Mouse (Mus musculus): ENCODE measurements around the gene Ppp2r5c. TPM values are rescaled to one million over a fixed set of nuclear protein-coding genes. Genes with fewer than 3 reads are reported as not detected.

Ppp2r5c gene
- polyA plus RNA-seq, 1 experiment from 2014 or later = 139 TPM

GRCm38 (mm10) chr12:110488031-110488430 lies 41.1 kb downstream of the Ppp2r5c start:
- Histone ChIP-seq H3K4me3 (ENCODE audit: inconsistent target) (no peak overlapping the region), H3K79me2 (ENCODE audit: inconsistent target) (peaks cover 90% of the 10 kb centered on the region), H3K36me3 (ENCODE audit: inconsistent target) (peaks cover 7% of the 10 kb centered on the region; the same call in 1 of the 2 replicates), H3K27ac (no peak overlapping the region)
- WGBS (ENCODE audit: missing documents) = 87% methylated on average over 9 of the region's 9 CpGs

GRCm38 (mm10) chr12:110489946-110490701 lies 43.2 kb downstream of the Ppp2r5c start:
- 92% methylated on average over 11 of the region's 12 CpGs for WGBS (ENCODE audit: missing documents)
- Histone ChIP-seq H3K79me2 (ENCODE audit: inconsistent target) (peaks cover 95% of the 10 kb centered on the region), H3K4me3 (ENCODE audit: inconsistent target) (no peak overlapping the region), H3K36me3 (ENCODE audit: inconsistent target) (peaks cover 7% of the 10 kb centered on the region; the same call in 1 of the 2 replicates), H3K27ac (no peak overlapping the region)

DNA sequence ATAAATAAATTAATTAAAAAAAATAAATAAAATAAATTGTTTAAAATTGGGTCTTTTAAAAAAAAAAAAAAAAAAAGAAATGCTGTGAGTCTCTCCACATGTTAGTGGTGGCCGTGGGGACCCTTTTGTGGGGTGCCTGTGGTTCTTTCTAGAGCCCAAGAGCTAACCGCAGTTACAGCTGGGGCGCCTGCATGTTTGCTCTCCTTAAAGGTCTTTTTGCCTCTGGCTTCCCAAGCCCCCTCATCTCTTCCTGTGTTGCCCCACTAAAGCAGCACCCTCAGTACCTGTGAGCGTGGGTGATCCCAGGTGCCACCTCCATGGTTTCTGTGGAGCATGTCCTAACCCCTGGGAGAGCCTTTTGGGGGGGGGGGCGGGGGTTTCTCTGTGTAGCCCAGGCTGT lies 45.5 kb downstream of the Ppp2r5c start:
- peaks cover 100% of the 10 kb centered on the region for H3K79me2 ChIP-seq (ENCODE audit: inconsistent target)
- 85% methylated on average over 5 of the region's 5 CpGs for WGBS (ENCODE audit: missing documents)
- no peak overlapping the region for H3K27ac ChIP-seq
- H3K36me3 ChIP-seq (ENCODE audit: inconsistent target) = peaks cover 7% of the 10 kb centered on the region; the same call in 1 of the 2 replicates
- no peak overlapping the region for H3K4me3 ChIP-seq (ENCODE audit: inconsistent target)

GRCm38 (mm10) chr12:110493597-110494369 lies 46.9 kb downstream of the Ppp2r5c start:
- 92% methylated on average over 13 of the region's 13 CpGs for WGBS (ENCODE audit: missing documents)
- Histone ChIP-seq H3K79me2 (ENCODE audit: inconsistent target) (peaks cover 100% of the 10 kb centered on the region), H3K36me3 (ENCODE audit: inconsistent target) (peaks cover 7% of the 10 kb centered on the region; the same call in 1 of the 2 replicates), H3K27ac (no peak overlapping the region), H3K4me3 (ENCODE audit: inconsistent target) (no peak overlapping the region)

GRCm38 (mm10) chr12:110494846-110495245 lies 47.9 kb downstream of the Ppp2r5c start:
- 30% methylated on average over 2 of the region's 2 CpGs for WGBS (ENCODE audit: missing documents)
- peaks cover 100% of the 10 kb centered on the region for H3K79me2 ChIP-seq (ENCODE audit: inconsistent target)
- H3K36me3 ChIP-seq (ENCODE audit: inconsistent target) = peaks cover 3% of the 10 kb centered on the region; the same call in 1 of the 2 replicates
- H3K27ac ChIP-seq = no peak overlapping the region
- H3K4me3 ChIP-seq (ENCODE audit: inconsistent target) = no peak overlapping the region

- WGBS (ENCODE audit: missing documents) = 93% methylated on average over 8 of the region's 8 CpGs
- H3K36me3 ChIP-seq (ENCODE audit: inconsistent target) = no peaks in the 10 kb centered on the region
- peaks cover 100% of the 10 kb centered on the region for H3K79me2 ChIP-seq (ENCODE audit: inconsistent target)
- H3K4me3 ChIP-seq (ENCODE audit: inconsistent target) = no peak overlapping the region
- no peak overlapping the region for H3K27ac ChIP-seq
Observed at GRCm38 (mm10) chr12:110495260-110495659, 48.3 kb downstream of the Ppp2r5c start.

GRCm38 (mm10) chr12:110496016-110496415 lies 49.1 kb downstream of the Ppp2r5c start:
- Histone ChIP-seq H3K27ac (no peak overlapping the region), H3K4me3 (ENCODE audit: inconsistent target) (no peak overlapping the region), H3K36me3 (ENCODE audit: inconsistent target) (no peaks in the 10 kb centered on the region), H3K79me2 (ENCODE audit: inconsistent target) (peaks cover 100% of the 10 kb centered on the region)
- 92% methylated on average over 5 of the region's 5 CpGs for WGBS (ENCODE audit: missing documents)

- H3K27ac ChIP-seq = no peak overlapping the region
- peaks cover 100% of the 10 kb centered on the region for H3K79me2 ChIP-seq (ENCODE audit: inconsistent target)
- H3K36me3 ChIP-seq (ENCODE audit: inconsistent target) = no peaks in the 10 kb centered on the region
- 86% methylated on average over 3 of the region's 3 CpGs for WGBS (ENCODE audit: missing documents)
- no peak overlapping the region for H3K4me3 ChIP-seq (ENCODE audit: inconsistent target)
Observed at GRCm38 (mm10) chr12:110497013-110497412, 50.1 kb downstream of the Ppp2r5c start.

- no peak overlapping the region for H3K4me3 ChIP-seq (ENCODE audit: inconsistent target)
- WGBS (ENCODE audit: missing documents) = 81% methylated on average over 8 of the region's 8 CpGs
- H3K27ac ChIP-seq = peak overlapping the region; percentile 87
- peaks cover 100% of the 10 kb centered on the region for H3K79me2 ChIP-seq (ENCODE audit: inconsistent target)
- no peaks in the 10 kb centered on the region for H3K36me3 ChIP-seq (ENCODE audit: inconsistent target)
Observed at GRCm38 (mm10) chr12:110497485-110497884, 50.6 kb downstream of the Ppp2r5c start.

- peak overlapping the region; percentile 87 for H3K27ac ChIP-seq
- H3K4me3 ChIP-seq (ENCODE audit: inconsistent target) = peak overlapping the region; percentile 29
- no peaks in the 10 kb centered on the region for H3K36me3 ChIP-seq (ENCODE audit: inconsistent target)
- H3K79me2 ChIP-seq (ENCODE audit: inconsistent target) = peaks cover 100% of the 10 kb centered on the region
- WGBS (ENCODE audit: missing documents) = 44% methylated on average over 22 of the region's 22 CpGs
Observed at GRCm38 (mm10) chr12:110498283-110499224, 51.6 kb downstream of the Ppp2r5c start.

DNA sequence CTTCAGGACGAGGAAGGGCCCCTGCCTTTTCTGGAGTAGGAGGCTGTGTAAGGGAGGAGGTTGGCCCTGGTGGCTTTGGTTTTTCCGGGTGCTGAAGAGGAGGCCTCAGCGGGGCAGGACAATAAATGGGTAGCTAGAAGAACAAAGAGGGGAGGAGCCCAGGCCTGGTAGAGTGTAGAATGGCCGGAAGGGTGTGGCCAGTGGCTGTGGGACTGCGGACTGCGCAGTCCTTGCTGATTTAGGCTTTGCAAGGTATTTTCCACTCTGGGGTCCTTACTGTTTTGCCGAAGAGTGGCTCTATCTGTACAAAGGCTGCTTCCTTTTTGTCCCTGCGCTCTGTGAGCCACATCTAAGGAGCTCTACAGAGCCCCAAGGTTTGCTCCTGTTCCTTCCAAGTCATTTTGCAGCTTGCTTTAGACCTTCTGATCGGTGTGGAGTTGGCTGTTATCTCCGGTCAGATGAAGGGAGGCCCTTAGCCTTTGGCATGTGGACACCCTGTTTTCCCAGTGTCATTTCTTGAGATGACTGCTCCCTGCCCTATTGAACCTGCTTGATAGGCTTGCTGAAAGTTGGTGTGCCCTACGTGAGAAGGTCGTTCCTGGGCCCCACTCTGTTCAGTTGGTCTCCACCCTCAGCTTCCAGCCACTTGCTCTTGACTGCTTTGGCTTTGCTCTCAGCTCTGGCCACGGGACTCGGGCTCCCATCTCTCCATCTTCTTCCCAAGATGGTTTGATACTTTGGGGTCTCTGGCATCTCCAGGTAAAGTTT lies 52.5 kb downstream of the Ppp2r5c start:
- Histone ChIP-seq H3K79me2 (ENCODE audit: inconsistent target) (peaks cover 100% of the 10 kb centered on the region), H3K36me3 (ENCODE audit: inconsistent target) (no peaks in the 10 kb centered on the region), H3K27ac (peak overlapping the region; percentile 87), H3K4me3 (ENCODE audit: inconsistent target) (peak overlapping the region; percentile 29)
- 23% methylated on average over 14 of the region's 14 CpGs for WGBS (ENCODE audit: missing documents)

- H3K36me3 ChIP-seq (ENCODE audit: inconsistent target) = no peaks in the 10 kb centered on the region
- no peak overlapping the region for H3K4me3 ChIP-seq (ENCODE audit: inconsistent target)
- WGBS (ENCODE audit: missing documents) = 75% methylated on average over 8 of the region's 8 CpGs
- H3K79me2 ChIP-seq (ENCODE audit: inconsistent target) = peaks cover 100% of the 10 kb centered on the region
- peak overlapping the region; percentile 87; the same call in 1 of the 2 replicates for H3K27ac ChIP-seq
Observed at GRCm38 (mm10) chr12:110500095-110500494, 53.2 kb downstream of the Ppp2r5c start.

DNA sequence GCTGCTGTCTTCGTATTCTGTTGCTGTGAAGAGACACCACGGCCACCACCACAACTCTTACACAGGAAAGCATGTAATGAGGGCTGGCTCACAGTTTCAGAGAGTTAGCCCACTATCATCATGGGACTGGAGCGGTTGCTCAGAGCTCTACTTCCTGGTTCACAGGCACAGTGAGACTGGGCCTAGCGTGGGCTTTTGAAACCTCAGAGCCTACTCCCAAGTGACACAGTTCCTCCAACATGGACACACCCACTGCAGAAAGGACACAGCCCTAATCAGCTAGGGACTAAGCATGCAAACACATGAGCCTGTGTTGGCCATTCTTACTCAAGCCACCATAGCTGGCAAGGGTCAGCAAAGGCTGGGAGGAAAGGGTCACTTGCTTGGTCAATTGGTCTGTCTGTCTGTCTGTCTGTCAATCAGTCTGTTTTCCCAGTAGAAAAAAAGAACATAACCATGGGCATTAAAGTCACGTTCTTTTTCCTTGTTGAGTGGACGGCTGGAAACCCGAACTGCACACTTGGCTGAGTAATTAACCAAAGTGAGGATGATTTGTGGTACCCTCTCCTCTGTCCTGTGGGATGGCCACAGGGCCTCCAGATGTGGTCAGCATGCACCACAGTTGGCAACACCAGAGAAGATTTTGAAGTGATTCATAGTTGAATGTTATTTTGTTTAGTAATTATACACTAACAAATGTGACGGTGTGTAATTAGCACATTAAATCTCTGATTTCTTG lies 56.7 kb downstream of the Ppp2r5c start:
- Histone ChIP-seq H3K36me3 (ENCODE audit: inconsistent target) (no peaks in the 10 kb centered on the region), H3K79me2 (ENCODE audit: inconsistent target) (peaks cover 100% of the 10 kb centered on the region), H3K4me3 (ENCODE audit: inconsistent target) (no peak overlapping the region), H3K27ac (peak overlapping the region; percentile 51)
- WGBS (ENCODE audit: missing documents) = 50% methylated on average over 8 of the region's 8 CpGs
